Mouse (Mus musculus) olfactory bulb, adult 2 months (tissue): ENCODE data around the gene Mgrn1. TPM values are rescaled to one million over a fixed set of nuclear protein-coding genes. Genes with fewer than 3 reads are reported as not detected.

ENCODE experiments used
- H3K27ac ChIP-seq: fragments of 200-500 bp; 2 replicates; pipeline ENCODE4 v1.5.1; 2012; ENCODE audit warnings: low read depth, low read length; ENCODE audit not compliant: insufficient read depth
- H3K4me1 ChIP-seq: fragments of 200-500 bp; 2 replicates; pipeline ENCODE4 v1.6.1; 2012; ENCODE audit warnings: low read length; ENCODE audit not compliant: control insufficient read depth, insufficient read depth
- H3K4me3 ChIP-seq: fragments of 200-500 bp; 2 replicates; pipeline ENCODE4 v1.5.1; 2012; ENCODE audit warnings: mild to moderate bottlenecking, low read depth, low read length, moderate library complexity; ENCODE audit not compliant: insufficient read depth
- CTCF ChIP-seq: fragments of 200-500 bp; IDR thresholded peaks from 2 replicates; pipeline ENCODE4 v1.5.1; 2012; ENCODE audit warnings: low read depth, mild to moderate bottlenecking, low read length, moderate library complexity; ENCODE audit not compliant: insufficient read depth
- POLR2A ChIP-seq: fragments of 200-500 bp; IDR thresholded peaks from 2 replicates; pipeline ENCODE4 v1.6.1; 2012; ENCODE audit warnings: mild to moderate bottlenecking, low read depth, low read length, moderate library complexity; ENCODE audit not compliant: insufficient read depth
- whole genome bisulfite sequencing: fragments of 180-500 bp; shearing (Covaris S2); methylation state at CpG from one replicate; pipeline ENCODE4 v1.1.7; 2018; 5-methylcytosine and 5-hydroxymethylcytosine counted together
- polyA plus RNA-seq: library from polyadenylated mRNA; stranded (reverse); fragments of >200 nt; gene quantifications from 2 replicates; pipeline ENCODE4 v1.2.4, GENCODE M21; 2012; ENCODE audit warnings: low replicate concordance; ENCODE audit not compliant: missing spikeins, insufficient read depth, insufficient read length

The Mgrn1 gene
- polyA plus RNA-seq, 1 experiment: not detected

DNA sequence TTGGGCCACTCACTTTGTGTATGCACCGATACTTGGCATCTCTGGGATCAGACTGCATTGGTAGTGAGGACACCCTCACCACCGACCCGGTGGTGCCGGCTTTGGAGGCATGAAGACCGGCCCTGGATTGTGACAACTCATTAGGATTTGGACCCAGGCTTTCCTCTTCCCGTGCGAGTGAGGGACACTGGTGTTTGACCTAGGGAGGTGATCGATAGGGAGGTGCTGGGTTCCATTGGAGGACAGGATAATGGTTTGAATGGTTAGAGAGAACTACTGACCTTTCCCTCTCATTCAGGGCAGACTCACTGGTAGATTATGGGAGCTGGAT lies 606 bp downstream of the Mgrn1 start:
- Histone ChIP-seq H3K4me3 (peak overlapping the region; percentile 73), H3K27ac (peak overlapping the region; percentile 69), H3K4me1 (peaks cover 2% of the 10 kb centered on the region; the same call in 1 of the 2 replicates)
- WGBS: 1% methylated on average over 8 of the region's 8 CpGs
- TF ChIP-seq CTCF: no peak

DNA sequence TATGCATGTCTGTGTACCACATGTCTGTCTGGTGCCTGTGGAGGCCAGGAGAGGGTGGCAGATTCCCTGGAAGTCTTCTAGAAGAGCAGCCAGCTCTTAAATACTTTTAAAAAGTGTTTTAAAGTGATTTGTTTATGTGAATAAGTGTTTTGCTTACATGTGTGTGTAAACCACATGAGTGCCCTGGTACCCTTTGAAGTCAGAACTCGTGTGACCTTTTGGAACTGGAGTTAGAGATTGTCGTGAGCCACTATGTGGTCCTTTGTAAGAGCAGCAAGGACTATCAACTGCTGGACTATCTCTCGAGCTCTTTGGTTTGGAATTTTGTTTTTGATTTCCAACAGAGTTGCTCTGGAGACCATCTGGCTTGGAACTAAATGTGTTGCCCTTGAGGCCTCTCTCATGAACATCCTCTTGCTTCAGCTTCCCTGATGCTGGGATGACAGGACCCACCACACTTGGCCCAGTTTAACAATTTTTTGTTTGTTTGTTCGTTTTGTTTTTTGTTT lies 4.2 kb downstream of the Mgrn1 start:
- no peak overlapping the region for H3K27ac ChIP-seq
- no peak overlapping the region for H3K4me3 ChIP-seq
- TF ChIP-seq CTCF (no peak), POLR2A (no peak)
- WGBS: 66% methylated on average over 4 of the region's 4 CpGs
- peaks cover 6% of the 10 kb centered on the region for H3K4me1 ChIP-seq

DNA sequence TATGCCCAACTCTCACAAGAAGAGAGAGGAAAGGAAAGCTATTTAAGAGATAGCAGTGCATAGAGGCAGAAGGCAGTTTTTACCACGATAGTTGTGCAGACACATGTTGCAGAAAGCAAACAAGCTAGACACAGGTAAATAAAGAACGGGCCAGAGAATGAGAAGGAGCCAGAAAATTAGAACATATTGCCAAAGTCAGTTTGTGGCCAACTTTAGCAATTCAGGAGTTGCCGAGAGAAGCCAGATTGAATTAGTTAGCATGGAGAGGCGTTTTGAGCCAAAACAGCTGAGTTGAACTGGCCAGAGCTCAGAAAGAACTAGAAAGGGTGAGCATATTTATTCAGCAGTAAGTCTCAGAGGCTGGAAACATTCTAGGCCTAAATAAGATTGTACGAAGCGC lies 6.1 kb downstream of the Mgrn1 start:
- H3K27ac ChIP-seq: no peak overlapping the region
- WGBS: 60% methylated on average over 6 of the region's 6 CpGs

DNA sequence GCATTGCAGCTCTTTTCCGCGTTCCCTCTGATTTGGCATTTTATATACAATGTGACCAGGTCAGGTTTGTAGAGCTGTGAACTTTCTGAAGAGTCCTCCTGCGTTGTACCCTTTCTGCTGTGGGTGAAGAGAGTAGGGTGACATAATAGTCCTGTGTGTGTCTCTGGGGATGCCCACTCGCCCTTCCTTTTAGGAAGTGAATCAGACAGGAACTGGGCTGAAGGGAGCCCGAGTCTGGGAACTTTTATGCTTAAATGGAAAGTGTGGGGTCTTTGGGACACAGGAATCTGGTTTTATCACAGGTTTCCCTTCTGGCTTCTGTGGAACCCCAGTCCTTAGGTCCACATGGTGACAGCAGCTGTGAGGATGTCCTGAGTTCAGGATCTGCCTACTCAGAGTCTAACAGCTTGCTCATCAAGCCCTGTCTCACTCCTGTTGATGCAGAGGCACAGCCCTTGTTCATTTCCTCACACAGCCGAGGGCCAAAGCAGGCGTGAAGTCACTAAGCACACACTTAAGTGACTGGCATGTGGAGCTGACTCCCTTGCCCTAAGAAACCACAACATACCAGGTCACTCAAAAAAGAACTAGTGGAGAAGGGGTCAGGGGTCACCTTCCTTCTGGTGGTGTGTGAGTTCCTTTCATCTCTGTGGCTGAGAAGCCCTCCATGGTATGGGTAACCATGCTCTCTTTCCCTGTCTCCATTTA lies 8.3 kb downstream of the Mgrn1 start:
- TF ChIP-seq CTCF: no peak
- TF ChIP-seq POLR2A: no peak
- H3K4me3 ChIP-seq: no peak overlapping the region
- peaks cover 17% of the 10 kb centered on the region for H3K4me1 ChIP-seq
- H3K27ac ChIP-seq: no peak overlapping the region
- WGBS: 80% methylated on average over 7 of the region's 7 CpGs

More for the DNA sequence above, 6.1 kb downstream of the Mgrn1 start:
- peaks cover 11% of the 10 kb centered on the region for H3K4me1 ChIP-seq
- H3K4me3 ChIP-seq: no peak overlapping the region
- TF ChIP-seq POLR2A: no peak
- TF ChIP-seq CTCF: no peak

DNA sequence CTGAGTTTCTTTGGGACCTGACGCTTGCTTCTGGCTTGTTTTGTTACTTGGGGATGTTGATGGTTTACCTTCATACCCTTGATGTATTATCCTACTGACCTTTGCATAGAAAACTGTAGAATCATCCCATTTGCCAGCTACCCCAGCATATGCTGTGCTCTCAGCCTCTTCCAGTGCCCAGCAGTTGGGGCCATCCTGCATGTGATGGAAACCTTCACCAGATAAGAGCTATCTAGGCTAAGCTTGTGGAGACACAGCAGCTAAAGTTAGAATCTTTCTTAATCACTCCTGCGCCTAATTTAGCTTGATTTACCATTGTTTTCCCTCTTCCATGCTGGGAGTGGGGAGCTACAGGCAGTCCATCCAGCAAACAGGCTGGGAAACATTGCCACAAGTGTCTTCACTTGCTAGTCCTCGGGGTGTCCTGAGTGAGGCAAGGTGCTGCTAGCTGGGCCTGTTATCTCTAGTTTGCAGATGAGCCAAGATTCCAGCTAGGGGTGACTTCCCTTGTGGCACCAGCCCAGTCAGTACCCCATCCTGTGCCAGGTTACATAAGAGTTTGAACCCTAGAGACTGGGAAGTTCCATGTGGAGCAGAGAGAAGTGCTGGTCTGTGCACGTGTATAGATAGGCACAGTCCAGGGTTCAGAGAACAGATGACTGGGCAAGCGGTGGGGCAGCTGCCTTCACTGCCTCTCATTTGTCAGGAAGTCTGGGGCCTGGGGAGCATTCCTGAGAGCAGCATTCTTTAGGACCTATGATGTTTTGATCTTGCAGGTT lies 10.4 kb downstream of the Mgrn1 start:
- TF ChIP-seq CTCF (no peak), POLR2A (no peak)
- WGBS: 32% methylated on average over 5 of the region's 5 CpGs
- H3K27ac ChIP-seq: 0 out of 2 replicates have a peak overlapping the region, but pooled peaks have one; percentile 8

DNA sequence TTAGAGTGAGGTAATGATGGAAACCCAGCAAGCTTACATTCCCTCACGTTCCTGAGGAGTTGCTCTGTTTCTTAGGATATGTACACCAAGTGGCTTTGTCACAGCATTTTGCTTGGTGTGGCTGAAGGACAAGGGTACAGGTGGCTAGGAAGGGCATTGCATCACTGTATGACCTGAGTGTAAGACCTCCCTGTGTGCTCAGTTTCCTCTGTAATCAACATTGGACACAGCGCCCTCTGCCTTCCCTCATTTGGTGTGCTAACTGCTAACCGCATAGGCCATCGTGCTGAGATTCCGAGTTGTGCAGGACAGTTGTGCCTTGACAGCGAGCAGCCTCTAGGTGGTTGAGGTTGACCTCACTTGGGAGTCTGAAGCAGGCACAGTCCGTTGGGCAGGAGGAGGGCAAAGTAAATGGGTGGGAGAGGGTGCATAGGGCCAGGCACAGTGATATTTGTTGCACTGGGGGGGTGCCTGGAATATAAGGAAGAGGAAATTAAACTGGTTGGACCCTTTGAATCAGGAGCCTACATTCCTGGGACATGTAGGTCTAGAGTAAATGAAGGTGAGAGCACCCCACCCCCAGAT lies 11.2 kb downstream of the Mgrn1 start:
- TF ChIP-seq POLR2A (no peak), CTCF (no peak)
- 62% methylated on average over 7 of the region's 7 CpGs for WGBS
- peaks cover 21% of the 10 kb centered on the region for H3K4me1 ChIP-seq
- H3K27ac ChIP-seq: no peak overlapping the region
- no peak overlapping the region for H3K4me3 ChIP-seq

More for the DNA sequence above, 10.4 kb downstream of the Mgrn1 start:
- Histone ChIP-seq H3K4me3 (no peak overlapping the region), H3K4me1 (peaks cover 21% of the 10 kb centered on the region)

DNA sequence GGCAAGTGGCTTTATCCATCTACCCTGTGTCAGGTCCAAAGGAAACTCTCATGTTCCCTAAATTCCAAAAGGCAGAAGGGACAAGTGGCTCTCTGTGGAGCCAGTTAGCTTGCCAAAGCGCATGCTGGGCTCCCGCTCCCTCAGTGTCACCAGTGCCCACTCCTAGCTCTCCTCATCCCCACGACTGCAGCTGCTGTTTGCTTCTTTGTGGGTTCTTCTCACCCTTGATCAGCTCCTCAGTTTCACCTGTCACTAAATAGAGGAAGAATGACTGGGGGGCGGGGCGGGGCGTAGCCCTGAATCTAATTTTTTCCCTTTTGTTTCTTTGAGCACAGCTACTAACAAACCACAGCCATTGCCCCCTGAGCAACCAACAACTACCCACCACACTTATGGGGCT lies 12.8 kb downstream of the Mgrn1 start:
- no peak overlapping the region for H3K4me3 ChIP-seq
- H3K27ac ChIP-seq: no peak overlapping the region
- TF ChIP-seq POLR2A (no peak), CTCF (no peak)
- 71% methylated on average over 6 of the region's 6 CpGs for WGBS
- H3K4me1 ChIP-seq: peaks cover 21% of the 10 kb centered on the region

DNA sequence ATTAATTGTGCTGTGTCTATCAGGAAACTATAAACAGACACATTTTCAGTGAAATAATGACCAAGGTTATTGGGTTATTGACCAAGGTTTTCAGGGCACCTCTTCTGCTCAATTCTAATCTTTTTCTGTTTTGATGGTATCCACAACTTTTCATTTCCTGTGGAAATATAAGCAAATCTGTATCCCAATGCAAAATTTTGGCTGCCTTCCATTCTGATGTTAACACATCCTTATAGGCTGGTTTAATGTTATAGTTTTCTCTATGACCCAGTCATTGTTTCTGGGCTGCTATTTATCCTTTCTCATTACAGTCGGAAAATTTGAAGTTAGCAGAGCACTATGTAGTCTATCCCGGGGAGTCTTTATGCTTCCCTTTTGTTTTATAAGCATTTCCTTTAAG lies 13.7 kb downstream of the Mgrn1 start:
- H3K4me3 ChIP-seq: no peak overlapping the region
- peaks cover 18% of the 10 kb centered on the region for H3K4me1 ChIP-seq
- 58% methylated on average over 2 of the region's 2 CpGs for WGBS
- H3K27ac ChIP-seq: no peak overlapping the region
- TF ChIP-seq POLR2A: no peak
- TF ChIP-seq CTCF: no peak

DNA sequence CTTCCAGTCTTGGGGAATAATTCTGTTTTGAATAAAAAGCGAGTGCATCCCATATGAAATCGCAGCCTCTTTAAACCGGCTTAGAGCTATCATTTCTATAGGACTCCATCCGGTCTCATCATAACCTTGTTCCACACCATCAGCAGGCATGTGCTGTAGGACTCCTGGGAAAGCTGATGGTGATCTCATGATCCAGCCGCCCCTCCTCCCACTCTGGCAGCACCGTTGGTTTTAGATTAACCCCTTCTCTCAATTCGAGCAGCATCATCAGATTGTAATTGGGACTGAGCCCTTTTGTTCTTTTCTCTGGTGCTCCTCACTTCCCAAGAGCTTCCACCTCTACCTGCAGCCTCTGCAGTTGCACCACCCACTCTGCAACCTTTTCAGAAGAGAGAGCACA lies 15.1 kb downstream of the Mgrn1 start:
- 66% methylated on average over 7 of the region's 7 CpGs for WGBS
- Histone ChIP-seq H3K27ac (no peak overlapping the region), H3K4me1 (peaks cover 19% of the 10 kb centered on the region), H3K4me3 (no peak overlapping the region)
- TF ChIP-seq POLR2A (no peak), CTCF (no peak)
